Mouse (Mus musculus): ENCODE results near the gene Ddah1.

Ddah1 gene

GRCm38 (mm10) chr3:145913263-145913662, 154.8 kb downstream of the Ddah1 start:
- DNase-seq (ENCODE audit: low read depth, low spot score), result peak; percentile 32

GRCm38 (mm10) chr3:145913942-145914341, 155.5 kb downstream of the Ddah1 start:
- peak; percentile 71 for DNase-seq (ENCODE audit: low read depth, low spot score)

- DNase-seq (ENCODE audit: low read depth, low spot score), result no peak
These were observed 157.9 kb downstream of the Ddah1 start for GRCm38 (mm10) chr3:145916374-145916773.

GRCm38 (mm10) chr3:145916826-145917225, 158.4 kb downstream of the Ddah1 start:
- no peak for DNase-seq (ENCODE audit: low read depth, low spot score)

GRCm38 (mm10) chr3:145922019-145922854, 163.8 kb downstream of the Ddah1 start, which contains the start of gene Bcl10:
Bcl10 (plus strand) TSS chr3:145922804.
- no peak for DNase-seq (ENCODE audit: low read depth, low spot score)

- no peak for DNase-seq (ENCODE audit: low read depth, low spot score)
These were observed 164.5 kb downstream of the Ddah1 start for GRCm38 (mm10) chr3:145922971-145923370.

- DNase-seq (ENCODE audit: low read depth, low spot score), result peak; percentile 100
These were observed 165.6 kb downstream of the Ddah1 start for GRCm38 (mm10) chr3:145923874-145924577.

- DNase-seq (ENCODE audit: low read depth, low spot score), result peak; percentile 74
These were observed 166.3 kb downstream of the Ddah1 start for GRCm38 (mm10) chr3:145924649-145925337.

- no peak for DNase-seq (ENCODE audit: low read depth, low spot score)
These were observed 167.0 kb downstream of the Ddah1 start for GRCm38 (mm10) chr3:145925506-145925905.

- no peak for DNase-seq (ENCODE audit: low read depth, low spot score)
These were observed 171.3 kb downstream of the Ddah1 start for GRCm38 (mm10) chr3:145929525-145930400.

- no peak for DNase-seq (ENCODE audit: low read depth, low spot score)
These were observed 175.4 kb downstream of the Ddah1 start for GRCm38 (mm10) chr3:145933845-145934244.

GRCm38 (mm10) chr3:145937505-145938404, 179.3 kb downstream of the Ddah1 start, which contains the start of gene 2410004B18Rik:
2410004B18Rik (plus strand) TSS chr3:145938014.
- DNase-seq (ENCODE audit: low read depth, low spot score), result peak; percentile 95

GRCm38 (mm10) chr3:145938405-145939349, 180.2 kb downstream of the Ddah1 start:
- peak; percentile 42 for DNase-seq (ENCODE audit: low read depth, low spot score)

GRCm38 (mm10) chr3:145939402-145939801, 180.9 kb downstream of the Ddah1 start:
- no peak for DNase-seq (ENCODE audit: low read depth, low spot score)

- peak; percentile 60 for DNase-seq (ENCODE audit: low read depth, low spot score)
These were observed 181.5 kb downstream of the Ddah1 start for GRCm38 (mm10) chr3:145939971-145940370.

GRCm38 (mm10) chr3:145941971-145942370, 183.5 kb downstream of the Ddah1 start:
- DNase-seq (ENCODE audit: low read depth, low spot score), result peak; percentile 86

Measured in ZHBTc4 (cell line).